ENCODE assay signal across 8 mouse cellular contexts in the genomic region with DNA sequence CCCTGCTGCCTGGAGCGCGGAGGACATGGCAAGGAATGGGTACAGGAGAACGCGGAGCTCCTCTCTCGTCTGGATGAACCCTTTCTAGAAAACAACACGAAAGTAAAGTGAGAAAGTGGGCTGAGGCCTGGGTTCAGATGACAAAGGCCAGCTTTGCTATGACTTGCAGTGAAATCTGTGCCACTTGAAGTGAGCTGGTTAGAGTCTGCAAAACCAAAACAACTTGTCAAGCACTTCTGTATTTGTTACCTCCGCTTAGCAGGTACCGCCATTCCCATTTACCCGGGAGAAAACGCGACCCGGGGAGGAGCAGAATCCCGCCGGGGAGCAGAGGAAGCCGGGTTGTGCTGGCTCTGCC. TPM values are rescaled to one million over a fixed set of nuclear protein-coding genes. Genes with fewer than 3 reads are reported as not detected.
DNase-seq lines count a peak whose midpoint lies in the region; ATAC-seq and TF ChIP-seq lines count a peak whose summit lies in the region.

No protein-coding gene starts in this region.

- no peak overlapping the region for H3K9ac ChIP-seq in liver, embryonic 11.5 days (ENCODE audit: low read depth, low read length)
- peak overlapping the region; percentile 63 for H3K9ac ChIP-seq in stomach, embryonic 16.5 days (ENCODE audit: low read length)

- 17% methylated on average over 15 of the region's 15 CpGs for WGBS in cerebellum, adult 2 months
- WGBS in liver, embryonic 11.5 days = 7% methylated on average over 15 of the region's 15 CpGs
- 8% methylated on average over 15 of the region's 15 CpGs for WGBS in stomach, embryonic 16.5 days

- TF ChIP-seq CTCF in cerebellum, adult 2 months (IDR thresholded peaks at IDR 0.05; ENCODE audit: borderline replicate concordance, insufficient read depth, low read depth, low read length) = no peak

- no peak for ATAC-seq in liver, embryonic 11.5 days (replicated peaks; ENCODE audit: low FRiP score)
- ATAC-seq in stomach, embryonic 16.5 days (ENCODE audit: insufficient read depth, low FRiP score) = no peak

- no peaks in the 10 kb centered on the region for H3K36me3 ChIP-seq in liver, embryonic 11.5 days (ENCODE audit: control insufficient read depth, insufficient read depth, low read length)
- H3K36me3 ChIP-seq in stomach, embryonic 16.5 days (ENCODE audit: control insufficient read depth, insufficient read depth, low read length) = no peaks in the 10 kb centered on the region

- H3K27ac ChIP-seq in cerebellum, adult 2 months (ENCODE audit: insufficient read depth, low read length) = no peak overlapping the region
- H3K27ac ChIP-seq in liver, embryonic 11.5 days (ENCODE audit: low read depth, low read length) = no peak overlapping the region
- no peak overlapping the region for H3K27ac ChIP-seq in stomach, embryonic 16.5 days (ENCODE audit: low read length)

- no peak for DNase-seq in cerebellum, adult 2 months
- no peak for DNase-seq in cerebellum, adult 18-20 months
- peak; percentile 25 for DNase-seq in retina, embryonic 14.5 days (ENCODE audit: low spot score)
- no peak for DNase-seq in retina, postnatal 1 day
- no peak for DNase-seq in liver, embryonic 11.5 days (ENCODE audit: low spot score)
- no peak for DNase-seq in gastrocnemius, postnatal 25 days
- DNase-seq in ovary, adult 18-20 months (ENCODE audit: low spot score) = no peak

- peaks cover 9% of the 10 kb centered on the region; the same call in 1 of the 2 replicates for H3K27me3 ChIP-seq in cerebellum, adult 2 months (ENCODE audit: control insufficient read depth, insufficient read depth, low read length)
- H3K27me3 ChIP-seq in liver, embryonic 11.5 days (replicated peaks; ENCODE audit: control insufficient read depth, insufficient read depth, low read length) = peaks cover 63% of the 10 kb centered on the region
- peaks cover 62% of the 10 kb centered on the region for H3K27me3 ChIP-seq in stomach, embryonic 16.5 days (ENCODE audit: control insufficient read depth, insufficient read depth, low read length)

- H3K4me2 ChIP-seq in liver, embryonic 11.5 days = peak overlapping the region; percentile 100
- H3K4me2 ChIP-seq in stomach, embryonic 16.5 days (ENCODE audit: low read depth, low read length) = peak overlapping the region; percentile 96

- no peak for TF ChIP-seq POLR2A in cerebellum, adult 2 months (IDR thresholded peaks at IDR 0.05; ENCODE audit: borderline replicate concordance, insufficient read depth, low read length)

- peak overlapping the region; percentile 48 for H3K4me3 ChIP-seq in cerebellum, adult 2 months (replicated peaks; ENCODE audit: insufficient read depth, low read depth, low read length)
- peak overlapping the region; percentile 65 for H3K4me3 ChIP-seq in liver, embryonic 11.5 days (ENCODE audit: low read depth, low read length)
- H3K4me3 ChIP-seq in stomach, embryonic 16.5 days (replicated peaks; ENCODE audit: low read length) = peak overlapping the region; percentile 64

- H3K4me1 ChIP-seq in cerebellum, adult 2 months (ENCODE audit: control insufficient read depth, insufficient read depth, low read length) = no peaks in the 10 kb centered on the region
- peaks cover 16% of the 10 kb centered on the region for H3K4me1 ChIP-seq in liver, embryonic 11.5 days (replicated peaks; ENCODE audit: control insufficient read depth, insufficient read depth, low read length)
- peaks cover 9% of the 10 kb centered on the region for H3K4me1 ChIP-seq in stomach, embryonic 16.5 days (ENCODE audit: control insufficient read depth, insufficient read depth, low read length)

- H3K9me3 ChIP-seq in liver, embryonic 11.5 days (ENCODE audit: control insufficient read depth, low read length) = no peaks in the 10 kb centered on the region
- H3K9me3 ChIP-seq in stomach, embryonic 16.5 days (replicated peaks; ENCODE audit: control insufficient read depth, low read length) = no peaks in the 10 kb centered on the region

RNA-seq across cellular contexts. Expression of gene Glis1, which starts 0.4 kb away (rescaled TPM):
- polyA plus RNA-seq in cerebellum, adult 2 months (2012; rRNA removed) = 0.38 and 0.46 TPM in 2 replicates
- 1.2 and 1.5 TPM in 2 replicates for polyA plus RNA-seq in liver, embryonic 11.5 days (2014; fragmentation: Nextera tagmentation; extraction: Ambion mirVana)
- 0.21 and 0.87 TPM in 2 replicates for polyA plus RNA-seq in stomach, embryonic 16.5 days (2015; fragmentation: Nextera tagmentation; extraction: Ambion mirVana)
- total RNA-seq in gastrocnemius, postnatal 25 days (2021) = not detected
